10 mouse cellular contexts compared by ENCODE assay signal in genomic region chr15:96169726-96170467, GRCm38 (mm10).
DNase-seq lines count a peak whose midpoint lies in the region; ATAC-seq and TF ChIP-seq lines count a peak whose summit lies in the region.
"Had no signal": no experiment of that assay in that cellular context is flagged by ENCODE, and none has a peak within 500 bp of the region (broad histone marks: within the 10 kb centered on the region; RNA-seq: fewer than 3 reads in every experiment).

No protein-coding gene starts in this region.

- no peak overlapping the region for H3K27ac ChIP-seq in stomach, embryonic 14.5 days (ENCODE audit: low read length)
- H3K27ac ChIP-seq in stomach, postnatal 0 days (replicated peaks), result no peak overlapping the region
- H3K27ac ChIP-seq in midbrain, embryonic 10.5 days (replicated peaks), result 0 out of 2 replicates have a peak overlapping the region, but pooled peaks have one; percentile 38
- H3K27ac ChIP-seq in layer of hippocampus, adult 2 months, result no peak overlapping the region
- H3K27ac ChIP-seq: macrophage had no signal

- DNase-seq in heart, adult 11 months, result peak; percentile 56
- DNase-seq in heart, adult 18-20 months, result no peak
- no peak for DNase-seq in stomach, postnatal 0 days (ENCODE audit: low spot score)
- peak; percentile 25 for DNase-seq in midbrain, embryonic 10.5 days (ENCODE audit: low spot score)
- DNase-seq in layer of hippocampus, adult 2 months (ENCODE audit: low spot score in 2 of 2), result no peak
- DNase-seq in adrenal gland, postnatal 14 days, result no peak
- DNase-seq in left cerebral cortex, adult 8-10 months (ENCODE audit: low spot score in 2 of 2), result no peak
- DNase-seq: cerebellum, adult 9-11 months had no signal

- no peaks in the 10 kb centered on the region for H3K36me3 ChIP-seq in stomach, embryonic 14.5 days (ENCODE audit: control insufficient read depth, insufficient read depth, low read length)
- H3K36me3 ChIP-seq in stomach, postnatal 0 days (ENCODE audit: control insufficient read depth, insufficient read depth, low read length), result no peaks in the 10 kb centered on the region
- no peaks in the 10 kb centered on the region for H3K36me3 ChIP-seq in midbrain, embryonic 10.5 days

- 11% methylated on average over 15 of the region's 15 CpGs for WGBS in stomach, embryonic 14.5 days
- 21% methylated on average over 15 of the region's 15 CpGs for WGBS in stomach, postnatal 0 days
- WGBS in midbrain, embryonic 10.5 days, result 12% methylated on average over 15 of the region's 15 CpGs

- H3K4me2 ChIP-seq in stomach, embryonic 14.5 days (replicated peaks; ENCODE audit: low read depth, low read length), result peak overlapping the region; percentile 36
- no peak overlapping the region for H3K4me2 ChIP-seq in stomach, postnatal 0 days (replicated peaks; ENCODE audit: low read depth)

- TF ChIP-seq CTCF in stomach, postnatal 0 days (IDR thresholded peaks at IDR 0.05; ENCODE audit: low read depth), result no peak
- TF ChIP-seq CTCF in layer of hippocampus, adult 2 months (conservative IDR thresholded peaks at IDR 0.05), result no peak

- ATAC-seq in stomach, embryonic 14.5 days (ENCODE audit: insufficient number of reproducible peaks, insufficient read depth, low FRiP score, low read depth), result no peak
- ATAC-seq in stomach, postnatal 0 days (ENCODE audit: low FRiP score, low TSS enrichment), result no peak

- H3K9me3 ChIP-seq in stomach, embryonic 14.5 days (ENCODE audit: control insufficient read depth, low read depth, low read length), result no peaks in the 10 kb centered on the region
- no peaks in the 10 kb centered on the region for H3K9me3 ChIP-seq in stomach, postnatal 0 days (ENCODE audit: control insufficient read depth, low read length)
- no peaks in the 10 kb centered on the region for H3K9me3 ChIP-seq in midbrain, embryonic 10.5 days (replicated peaks)

- H3K9ac ChIP-seq in stomach, embryonic 14.5 days (replicated peaks; ENCODE audit: low read depth, low read length), result no peak overlapping the region
- H3K9ac ChIP-seq in stomach, postnatal 0 days (ENCODE audit: low read length), result no peak overlapping the region

- H3K4me3 ChIP-seq in stomach, embryonic 14.5 days (ENCODE audit: low read depth, low read length), result no peak overlapping the region
- no peak overlapping the region for H3K4me3 ChIP-seq in stomach, postnatal 0 days (ENCODE audit: low read depth, low read length)
- H3K4me3 ChIP-seq in midbrain, embryonic 10.5 days, result peak overlapping the region; percentile 35
- no peak overlapping the region for H3K4me3 ChIP-seq in layer of hippocampus, adult 2 months

- no peak for TF ChIP-seq EP300 in stomach, postnatal 0 days (optimal IDR thresholded peaks at IDR 0.05)

- no peaks in the 10 kb centered on the region for H3K4me1 ChIP-seq in stomach, embryonic 14.5 days (ENCODE audit: control insufficient read depth, insufficient read depth, low read length)
- no peaks in the 10 kb centered on the region for H3K4me1 ChIP-seq in stomach, postnatal 0 days (replicated peaks; ENCODE audit: control insufficient read depth, insufficient read depth)
- peaks cover 16% of the 10 kb centered on the region for H3K4me1 ChIP-seq in midbrain, embryonic 10.5 days

- H3K27me3 ChIP-seq in stomach, embryonic 14.5 days (ENCODE audit: control insufficient read depth, insufficient read depth, low read length), result peaks cover 6% of the 10 kb centered on the region; the same call in 1 of the 2 replicates
- no peaks in the 10 kb centered on the region for H3K27me3 ChIP-seq in stomach, postnatal 0 days (ENCODE audit: control insufficient read depth, insufficient read depth, low read length)
- peaks cover 25% of the 10 kb centered on the region for H3K27me3 ChIP-seq in midbrain, embryonic 10.5 days (ENCODE audit: low read depth, poor library complexity, severe bottlenecking)

Comparison
In these comparisons a context has a peak if more than half of its experiments do, and no peak if none do; other contexts are left out.
1. DNase-seq: peak in heart, adult 11 months (single experiment) and midbrain, embryonic 10.5 days (single experiment); none in heart, adult 18-20 months (0 of 2), stomach, postnatal 0 days (single experiment), layer of hippocampus, adult 2 months (0 of 2), adrenal gland, postnatal 14 days (single experiment) and left cerebral cortex, adult 8-10 months (0 of 2).